Mouse (Mus musculus) left cerebral cortex, adult 18-20 months (tissue): Measurements from ENCODE around the gene Gna12. TPM values are rescaled to one million over a fixed set of nuclear protein-coding genes. Genes with fewer than 3 reads are reported as not detected.

ENCODE experiments used
- DNase-seq, 2 experiments: peaks; one replicate each; pipeline ENCODE4 v3.0.0; 2021 to 2022; ENCODE audit warnings: low spot score in 2 of 2, mixed read lengths in 1 of 2
- total RNA-seq, 2 experiments: library from RNA; stranded (reverse); gene quantifications; 2 replicates each; pipeline ENCODE4 v1.2.3; 2021

Gna12 gene
- total RNA-seq, 2 experiments from 2014 or later = 61.3 to 71.0 TPM

DNA sequence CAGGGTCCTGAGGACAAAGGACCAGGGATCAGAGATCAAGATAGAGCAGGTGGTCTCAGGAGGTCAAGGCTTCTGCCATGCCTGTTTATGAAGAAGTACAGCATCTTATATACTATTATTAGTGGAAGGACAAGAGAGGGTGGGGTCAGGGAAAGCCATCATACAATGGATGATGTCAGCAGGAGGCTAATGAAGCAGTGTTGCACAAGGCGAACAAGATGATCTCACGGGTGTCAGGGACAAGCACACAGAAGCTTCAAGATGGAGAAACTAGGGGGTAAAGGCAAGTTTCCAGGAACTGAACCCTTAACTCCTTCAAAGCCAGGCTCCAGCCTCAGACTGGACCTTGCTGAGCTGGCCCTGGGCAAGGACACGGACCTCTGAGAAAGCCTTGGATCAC, 108.1 kb downstream of the Gna12 start:
- no peak for DNase-seq

- DNase-seq = no peak
Measured at GRCm38 (mm10) chr5:140720773-140721172, 109.5 kb downstream of the Gna12 start.

- no peak for DNase-seq
Measured at GRCm38 (mm10) chr5:140711040-140711439, 119.2 kb downstream of the Gna12 start.

GRCm38 (mm10) chr5:140710315-140710714, 119.9 kb downstream of the Gna12 start:
- no peak for DNase-seq

Other genes starting within 250 kb of the Gna12 start
- gene Lfng, start 223.1 kb downstream of the Gna12 start, total RNA-seq = 10 to 100 TPM; 17.0 to 17.1 TPM
- 100 to 1,000 TPM; 202 to 209 TPM for gene Ttyh3, start 181.4 kb downstream of the Gna12 start, total RNA-seq
- gene Iqce, start 128.1 kb downstream of the Gna12 start, total RNA-seq = 10 to 100 TPM; 46.5 to 55.3 TPM
- gene Brat1, start 125.4 kb downstream of the Gna12 start, total RNA-seq = 10 to 100 TPM; 17.6 to 17.8 TPM
- gene Amz1, start 106.3 kb downstream of the Gna12 start, total RNA-seq = 10 to 100 TPM; 17.7 to 22.3 TPM
- gene Card11, start 170.2 kb upstream of the Gna12 start, total RNA-seq = under 1 TPM in 1 of 2 experiments, not detected in 1; 0.37 TPM